Mouse (Mus musculus) stomach, postnatal 0 days (tissue): ENCODE measurements around the gene Zfp462.

ENCODE experiments used
- CTCF ChIP-seq: IDR thresholded peaks from 2 replicates; pipeline ENCODE4 v1.5.1; 2016; ENCODE audit warnings: antibody characterized with exemption, low read depth, mild to moderate bottlenecking, moderate library complexity
- EP300 ChIP-seq: optimal IDR thresholded peaks from 2 replicates; pipeline ENCODE3; 2016; ENCODE audit warnings: antibody characterized with exemption

GRCm38 (mm10) chr4:54947991-54948615 lies 3.3 kb downstream of the Zfp462 start:
- TF ChIP-seq CTCF (no peak), EP300 (no peak)
